27 mouse cellular contexts compared by ENCODE assay signal in genomic region chr15:77828910-77829309, GRCm38 (mm10). TPM values are rescaled to one million over a fixed set of nuclear protein-coding genes. Genes with fewer than 3 reads are reported as not detected.
A peak's percentile ranks its signal among the peaks of the same experiment; 100 is the strongest.
DNase-seq lines count a peak whose midpoint lies in the region; ATAC-seq and TF ChIP-seq lines count a peak whose summit lies in the region.
"Had no signal": no experiment of that assay in that cellular context is flagged by ENCODE, and none has a peak within 500 bp of the region (broad histone marks: within the 10 kb centered on the region; RNA-seq: fewer than 3 reads in every experiment).

No protein-coding gene starts in this region.

- peak; percentile 3 for DNase-seq in adrenal gland, adult 2 months
- DNase-seq in adrenal gland, postnatal 10 days = no peak
- DNase-seq in kidney, postnatal 0 days (ENCODE audit: low spot score) = no peak
- no peak for DNase-seq in kidney, postnatal 10 days
- no peak for DNase-seq in right cerebral cortex, postnatal 36 days (ENCODE audit: low spot score in 2 of 2)
- DNase-seq: adrenal gland, postnatal 14 days; cerebellum, adult 11 months; cerebellum, adult 9-10 months; cerebellum, postnatal 36 days; gastrocnemius, postnatal 14 days; heart, postnatal 14 days; kidney, adult 8-10 months; lung, postnatal 10 days; thymus, postnatal 4 days had no signal

- no peak for TF ChIP-seq CTCF in kidney, postnatal 0 days (IDR thresholded peaks at IDR 0.05; ENCODE audit: low read depth)

- no peak overlapping the region for H3K4me3 ChIP-seq in kidney, postnatal 0 days (replicated peaks; ENCODE audit: low read depth, low read length)
- peak overlapping the region; percentile 42 for H3K4me3 ChIP-seq in megakaryocyte, embryonic 14.5 days (replicated peaks)
- H3K4me3 ChIP-seq: hindbrain, embryonic 10.5 days; hindbrain, embryonic 15.5 days; left cerebral cortex, adult 2 months; limb, embryonic 12.5 days; liver, embryonic 15.5 days; midbrain, embryonic 12.5 days; myocyte; neural tube, embryonic 12.5 days had no signal

- H3K4me1 ChIP-seq in kidney, postnatal 0 days (replicated peaks; ENCODE audit: insufficient read depth, low read length) = peaks cover 53% of the 10 kb centered on the region
- H3K4me1 ChIP-seq in megakaryocyte, embryonic 14.5 days = peaks cover 100% of the 10 kb centered on the region

- ATAC-seq in kidney, postnatal 0 days (replicated peaks; ENCODE audit: low FRiP score, low read depth) = no peak
- no peak for ATAC-seq in megakaryocyte, adult 5-6 weeks (ENCODE audit: poor library complexity, severe bottlenecking)
- ATAC-seq: activated CD4-positive, CD25-positive, alpha-beta regulatory T cell, adult 4 months; forebrain, embryonic 14.5 days; inflammation-experienced regulatory T-cells, adult 6 months had no signal

- WGBS in kidney, postnatal 0 days = 88% methylated on average over 6 of the region's 6 CpGs

- no peak overlapping the region for H3K4me2 ChIP-seq in kidney, postnatal 0 days (ENCODE audit: low read length)
- H3K4me2 ChIP-seq: hindbrain, embryonic 15.5 days; limb, embryonic 12.5 days; liver, embryonic 15.5 days; midbrain, embryonic 12.5 days; neural tube, embryonic 12.5 days had no signal

- H3K9me3 ChIP-seq in kidney, postnatal 0 days (replicated peaks; ENCODE audit: low read length) = no peaks in the 10 kb centered on the region
- no peaks in the 10 kb centered on the region for H3K9me3 ChIP-seq in megakaryocyte, embryonic 14.5 days
- H3K9me3 ChIP-seq: hindbrain, embryonic 10.5 days; hindbrain, embryonic 15.5 days; limb, embryonic 12.5 days; liver, embryonic 15.5 days; midbrain, embryonic 12.5 days; neural tube, embryonic 12.5 days had no signal

- H3K27ac ChIP-seq in kidney, postnatal 0 days = peak overlapping the region; percentile 75
- H3K27ac ChIP-seq: hindbrain, embryonic 15.5 days; left cerebral cortex, adult 2 months; midbrain, embryonic 12.5 days; neural tube, embryonic 12.5 days had no signal

- no peak overlapping the region for H3K9ac ChIP-seq in kidney, postnatal 0 days (ENCODE audit: low read depth, low read length)
- H3K9ac ChIP-seq: hindbrain, embryonic 15.5 days; limb, embryonic 12.5 days; liver, embryonic 15.5 days; midbrain, embryonic 12.5 days; neural tube, embryonic 12.5 days had no signal

- H3K27me3 ChIP-seq in kidney, postnatal 0 days (ENCODE audit: insufficient read depth, low read length) = no peaks in the 10 kb centered on the region
- H3K27me3 ChIP-seq in megakaryocyte, embryonic 14.5 days (replicated peaks) = no peaks in the 10 kb centered on the region
- H3K27me3 ChIP-seq: hindbrain, embryonic 15.5 days; limb, embryonic 12.5 days; liver, embryonic 15.5 days; midbrain, embryonic 12.5 days; neural tube, embryonic 12.5 days had no signal

- H3K36me3 ChIP-seq in kidney, postnatal 0 days (ENCODE audit: insufficient read depth, low read length) = 0 out of 2 replicates have a peak, but pooled peaks cover 3% of the 10 kb centered on the region
- peaks cover 96% of the 10 kb centered on the region for H3K36me3 ChIP-seq in megakaryocyte, embryonic 14.5 days (replicated peaks; ENCODE audit: low read length)
- H3K36me3 ChIP-seq: hindbrain, embryonic 15.5 days; midbrain, embryonic 12.5 days; neural tube, embryonic 12.5 days had no signal

RNA-seq across cellular contexts. Expression of gene Myh9, which starts 13.1 kb away (rescaled TPM):
- 100 to 1,000 TPM; 280 to 306 TPM for total RNA-seq in adrenal gland, adult 2 months (2021)
- polyA plus RNA-seq in adrenal gland, adult 2 months (2012; rRNA removed) = 45.4 and 51.9 TPM in 2 replicates
- 100 to 1,000 TPM; 222 to 260 TPM for total RNA-seq in adrenal gland, postnatal 10 days (2021)
- 52.9 and 57.2 TPM in 2 replicates for polyA plus RNA-seq in kidney, postnatal 0 days (2015; fragmentation: Nextera tagmentation; extraction: Ambion mirVana)
- polyA plus RNA-seq in megakaryocyte, embryonic 14.5 days (2012; ENCODE audit: insufficient read depth, low replicate concordance) = 1,439 and 1,641 TPM in 2 replicates
- 464 and 549 TPM in 2 replicates for total RNA-seq in megakaryocyte, adult 5-6 weeks (2015)
- 759 and 878 TPM in 2 replicates for total RNA-seq in megakaryocyte, adult 5-6 weeks (2017)
